Mouse (Mus musculus) heart, embryonic 11.5 days (tissue): ENCODE data around the gene Arhgef38. TPM values are rescaled to one million over a fixed set of nuclear protein-coding genes. Genes with fewer than 3 reads are reported as not detected.

Source experiments
- ATAC-seq: fragments of 200-750 bp; cut with Nextera tagmentation; replicated peaks from 2 replicates; pipeline ENCODE4 v1.8.0; 2017; ENCODE audit warnings: moderate library complexity; ENCODE audit not compliant: insufficient number of reproducible peaks, low FRiP score, low TSS enrichment
- H3K27ac ChIP-seq: fragments of 300-500 bp; sonication (generic); 2 replicates; pipeline ENCODE4 v1.5.1; 2014; ENCODE audit warnings: mild to moderate bottlenecking, low read depth, low read length
- H3K27me3 ChIP-seq: fragments of 300-500 bp; sonication (generic); 2 replicates; pipeline ENCODE4 v1.6.1; 2014; ENCODE audit warnings: mild to moderate bottlenecking, low read length, mixed read lengths; ENCODE audit not compliant: control insufficient read depth, insufficient read depth
- H3K36me3 ChIP-seq: fragments of 300-500 bp; sonication (generic); 2 replicates; pipeline ENCODE4 v1.6.1; 2014; ENCODE audit warnings: mild to moderate bottlenecking, low read length, moderate library complexity, mixed read lengths; ENCODE audit not compliant: control insufficient read depth, insufficient read depth
- H3K4me1 ChIP-seq: fragments of 300-500 bp; sonication (generic); 2 replicates; pipeline ENCODE4 v1.6.1; 2014; ENCODE audit warnings: low read length; ENCODE audit not compliant: control insufficient read depth, insufficient read depth
- H3K4me2 ChIP-seq: fragments of 300-500 bp; sonication (generic); 2 replicates; pipeline ENCODE4 v1.6.1; 2014; ENCODE audit warnings: mild to moderate bottlenecking, moderate library complexity
- H3K4me3 ChIP-seq: fragments of 300-500 bp; sonication (generic); 2 replicates; pipeline ENCODE4 v1.5.1; 2014; ENCODE audit warnings: low read depth, low read length
- H3K9ac ChIP-seq: fragments of 300-500 bp; sonication (generic); 2 replicates; pipeline ENCODE4 v1.6.1; 2014; ENCODE audit warnings: mild to moderate bottlenecking, low read depth, low read length, moderate library complexity
- H3K9me3 ChIP-seq: fragments of 300-500 bp; sonication (generic); replicated peaks from 2 replicates; pipeline ENCODE4 v1.6.1; 2016; ENCODE audit warnings: low read length; ENCODE audit not compliant: control insufficient read depth
- WGBS: fragments of 180-500 bp; shearing (Covaris S2); extraction: QIAGEN DNeasy Blood & Tissue Kit; methylation state at CpG from one replicate; pipeline ENCODE4 v1.1.7; 2014; ENCODE audit not compliant: insufficient replicate concordance; 5-methylcytosine and 5-hydroxymethylcytosine counted together
- polyA plus RNA-seq: library from polyadenylated mRNA; unstranded; fragments of >200 nt; fragmentation: Nextera tagmentation; extraction: Ambion mirVana; gene quantifications from 2 replicates; pipeline ENCODE4 v1.2.1, GENCODE M21; 2014

The Arhgef38 gene
- polyA plus RNA-seq, 1 experiment from 2014 or later, result not detected

- no peak overlapping the region for H3K9ac ChIP-seq
- WGBS, result 77% methylated on average over 5 of the region's 5 CpGs
- no peaks in the 10 kb centered on the region for H3K36me3 ChIP-seq
- H3K27me3 ChIP-seq, result no peaks in the 10 kb centered on the region
- no peak for ATAC-seq
- H3K4me2 ChIP-seq, result no peak overlapping the region
- no peak overlapping the region for H3K27ac ChIP-seq
- H3K4me3 ChIP-seq, result no peak overlapping the region
- H3K4me1 ChIP-seq, result no peaks in the 10 kb centered on the region
- no peaks in the 10 kb centered on the region for H3K9me3 ChIP-seq
Observed at GRCm38 (mm10) chr3:133158260-133158659, 76.5 kb downstream of the Arhgef38 start.

- Histone ChIP-seq H3K27ac (no peak overlapping the region), H3K4me2 (no peak overlapping the region), H3K4me3 (no peak overlapping the region), H3K9ac (no peak overlapping the region), H3K27me3 (no peaks in the 10 kb centered on the region), H3K36me3 (no peaks in the 10 kb centered on the region), H3K4me1 (no peaks in the 10 kb centered on the region), H3K9me3 (no peaks in the 10 kb centered on the region)
- 71% methylated on average over 8 of the region's 8 CpGs for WGBS
- no peak for ATAC-seq
Observed at GRCm38 (mm10) chr3:133154683-133155082, 80.1 kb downstream of the Arhgef38 start.

GRCm38 (mm10) chr3:133153629-133154028 is 81.1 kb downstream of the Arhgef38 start:
- Histone ChIP-seq H3K9ac (no peak overlapping the region), H3K36me3 (no peaks in the 10 kb centered on the region), H3K4me2 (no peak overlapping the region), H3K27ac (no peak overlapping the region), H3K9me3 (no peaks in the 10 kb centered on the region), H3K4me3 (no peak overlapping the region), H3K27me3 (no peaks in the 10 kb centered on the region), H3K4me1 (no peaks in the 10 kb centered on the region)
- WGBS, result 70% methylated on average over 6 of the region's 6 CpGs
- ATAC-seq, result no peak

- H3K4me3 ChIP-seq, result no peak overlapping the region
- 55% methylated on average over 1 of the region's 1 CpGs for WGBS
Observed at GRCm38 (mm10) chr3:133152831-133153230, 81.9 kb downstream of the Arhgef38 start.

GRCm38 (mm10) chr3:133151629-133152028 is 83.1 kb downstream of the Arhgef38 start:
- no peak for ATAC-seq
- 80% methylated on average over 6 of the region's 6 CpGs for WGBS

More at GRCm38 (mm10) chr3:133152831-133153230, 81.9 kb downstream of the Arhgef38 start:
- Histone ChIP-seq H3K27ac (no peak overlapping the region), H3K4me2 (no peak overlapping the region), H3K9ac (no peak overlapping the region), H3K27me3 (no peaks in the 10 kb centered on the region), H3K4me1 (no peaks in the 10 kb centered on the region), H3K36me3 (no peaks in the 10 kb centered on the region), H3K9me3 (no peaks in the 10 kb centered on the region)
- ATAC-seq, result no peak

GRCm38 (mm10) chr3:133144511-133145147 is 90.1 kb downstream of the Arhgef38 start:
- ATAC-seq, result no peak
- H3K27me3 ChIP-seq, result no peaks in the 10 kb centered on the region
- H3K9ac ChIP-seq, result no peak overlapping the region
- no peaks in the 10 kb centered on the region for H3K36me3 ChIP-seq
- H3K9me3 ChIP-seq, result no peaks in the 10 kb centered on the region
- no peak overlapping the region for H3K27ac ChIP-seq
- 74% methylated on average over 6 of the region's 6 CpGs for WGBS
- no peaks in the 10 kb centered on the region for H3K4me1 ChIP-seq
- H3K4me3 ChIP-seq, result no peak overlapping the region
- H3K4me2 ChIP-seq, result no peak overlapping the region

More at GRCm38 (mm10) chr3:133151629-133152028, 83.1 kb downstream of the Arhgef38 start:
- Histone ChIP-seq H3K9me3 (no peaks in the 10 kb centered on the region), H3K27ac (no peak overlapping the region), H3K36me3 (no peaks in the 10 kb centered on the region), H3K27me3 (no peaks in the 10 kb centered on the region), H3K4me1 (no peaks in the 10 kb centered on the region), H3K4me2 (no peak overlapping the region), H3K4me3 (no peak overlapping the region), H3K9ac (no peak overlapping the region)

- 86% methylated on average over 6 of the region's 6 CpGs for WGBS
- H3K9ac ChIP-seq, result no peak overlapping the region
- no peak overlapping the region for H3K4me2 ChIP-seq
- no peaks in the 10 kb centered on the region for H3K9me3 ChIP-seq
- H3K27ac ChIP-seq, result no peak overlapping the region
- no peaks in the 10 kb centered on the region for H3K4me1 ChIP-seq
- no peaks in the 10 kb centered on the region for H3K27me3 ChIP-seq
- ATAC-seq, result no peak
- H3K4me3 ChIP-seq, result no peak overlapping the region
- H3K36me3 ChIP-seq, result no peaks in the 10 kb centered on the region
Observed at GRCm38 (mm10) chr3:133141877-133142276, 92.9 kb downstream of the Arhgef38 start.

- no peak for ATAC-seq
- Histone ChIP-seq H3K9me3 (no peaks in the 10 kb centered on the region), H3K9ac (no peak overlapping the region), H3K4me1 (no peaks in the 10 kb centered on the region), H3K4me3 (no peak overlapping the region), H3K27ac (no peak overlapping the region), H3K4me2 (no peak overlapping the region), H3K36me3 (no peaks in the 10 kb centered on the region), H3K27me3 (no peaks in the 10 kb centered on the region)
- 77% methylated on average over 8 of the region's 8 CpGs for WGBS
Observed at GRCm38 (mm10) chr3:133132611-133133010, 102.1 kb downstream of the Arhgef38 start.

GRCm38 (mm10) chr3:133131372-133131771 is 103.4 kb downstream of the Arhgef38 start:
- no peak overlapping the region for H3K4me2 ChIP-seq
- H3K9ac ChIP-seq, result no peak overlapping the region
- H3K9me3 ChIP-seq, result no peaks in the 10 kb centered on the region
- no peak for ATAC-seq
- no peaks in the 10 kb centered on the region for H3K36me3 ChIP-seq
- 88% methylated on average over 5 of the region's 5 CpGs for WGBS
- H3K27me3 ChIP-seq, result no peaks in the 10 kb centered on the region
- no peak overlapping the region for H3K27ac ChIP-seq
- no peak overlapping the region for H3K4me3 ChIP-seq
- no peaks in the 10 kb centered on the region for H3K4me1 ChIP-seq
